Mouse (Mus musculus): ENCODE measurements around the gene Efcab6. TPM values are rescaled to one million over a fixed set of nuclear protein-coding genes. Genes with fewer than 3 reads are reported as not detected.
A peak's percentile ranks its signal among the peaks of the same experiment; 100 is the strongest.
"Not testable (repeated sequence)": the region's sequence is repeated elsewhere in the genome, so short reads cannot be mapped to it uniquely, and the experiment has no call there.

The Efcab6 gene
- 0.46 and 0.47 TPM in 2 replicates for polyA plus RNA-seq (2015; fragmentation: Nextera tagmentation; extraction: Ambion mirVana)

DNA sequence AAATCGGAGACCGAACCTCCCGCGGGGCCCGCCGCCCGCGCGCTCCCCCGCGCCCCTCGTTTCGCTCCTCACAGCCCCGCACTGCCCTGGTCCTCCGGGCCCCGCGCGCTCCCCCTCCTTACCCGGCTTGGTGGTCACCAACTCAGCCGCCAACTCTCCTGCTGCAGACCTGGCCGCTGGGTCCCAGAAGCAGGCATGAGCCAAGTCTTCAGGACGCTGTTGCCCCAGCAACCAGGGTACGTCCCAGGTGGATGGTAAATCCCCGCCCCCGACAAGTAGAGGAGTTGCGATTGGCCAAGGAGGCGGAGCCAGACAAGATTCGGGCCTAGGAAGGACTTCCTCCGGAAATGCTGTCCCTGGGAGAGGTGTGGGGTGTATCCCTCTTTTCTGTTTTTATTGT lies at the start of gene Efcab6:
TSS of gene Efcab6 (minus strand) at position 240 of the 400 bp plus-strand sequence.
- 2% methylated on average over 29 of the region's 29 CpGs for WGBS
- H3K9ac ChIP-seq = no peak within 1 kb of the TSS

GRCm38 (mm10) chr15:84113873-84114272 lies 48.7 kb upstream of the Efcab6 start:
- no peaks in the 10 kb centered on the region for H3K4me1 ChIP-seq
- H3K9ac ChIP-seq = no peak overlapping the region
- no peaks in the 10 kb centered on the region for H3K9me3 ChIP-seq
- WGBS = 70% methylated on average over 6 of the region's 6 CpGs
- no peak overlapping the region for H3K4me3 ChIP-seq
- H3K36me3 ChIP-seq = no peaks in the 10 kb centered on the region
- no peak overlapping the region for H3K27ac ChIP-seq
- peaks cover 10% of the 10 kb centered on the region; the same call in 1 of the 2 replicates for H3K27me3 ChIP-seq
- no peak overlapping the region for H3K4me2 ChIP-seq
- ATAC-seq (ENCODE audit: insufficient number of reproducible peaks, low FRiP score, low TSS enrichment, low read depth) = no peak

More for the DNA sequence above, at the start of gene Efcab6:
- Histone ChIP-seq H3K4me3 (peak within 1 kb of the TSS; percentile 19), H3K36me3 (no peaks in the 10 kb centered on the region), H3K27ac (no peak within 1 kb of the TSS), H3K27me3 (peaks cover 48% of the 10 kb centered on the region), H3K4me2 (peak within 1 kb of the TSS; percentile 40), H3K4me1 (peaks cover 8% of the 10 kb centered on the region), H3K9me3 (no peaks in the 10 kb centered on the region)
- no peak for ATAC-seq (ENCODE audit: insufficient number of reproducible peaks, low FRiP score, low TSS enrichment, low read depth)

DNA sequence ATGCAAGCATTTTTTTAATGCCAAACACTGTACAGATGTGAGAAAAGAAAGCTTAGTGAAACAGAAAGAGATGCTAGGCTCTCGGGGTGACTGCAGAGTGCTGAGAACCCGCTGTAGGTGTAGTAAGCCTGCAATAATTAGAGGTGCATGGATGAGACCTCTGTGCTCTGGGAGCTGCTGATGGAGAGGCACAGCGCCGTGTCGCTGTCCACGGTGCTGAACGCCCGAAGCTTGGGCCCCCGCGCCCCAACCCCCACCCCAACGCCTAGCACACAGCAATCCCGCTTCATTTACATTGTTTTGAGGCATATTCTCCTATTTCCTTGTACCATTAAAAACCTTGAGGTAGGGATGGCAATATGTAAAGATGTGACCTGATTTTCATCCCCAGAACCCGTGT lies 43.7 kb upstream of the Efcab6 start:
- no peak for ATAC-seq (ENCODE audit: insufficient number of reproducible peaks, low FRiP score, low TSS enrichment, low read depth)
- no peaks in the 10 kb centered on the region for H3K9me3 ChIP-seq
- H3K9ac ChIP-seq = no peak overlapping the region
- WGBS = 5% methylated on average over 13 of the region's 13 CpGs
- H3K36me3 ChIP-seq = no peaks in the 10 kb centered on the region
- no peak overlapping the region for H3K4me2 ChIP-seq
- H3K4me1 ChIP-seq = peaks cover 11% of the 10 kb centered on the region
- H3K27ac ChIP-seq = no peak overlapping the region
- H3K4me3 ChIP-seq = no peak overlapping the region
- peaks cover 50% of the 10 kb centered on the region for H3K27me3 ChIP-seq

- Histone ChIP-seq H3K36me3 (no peaks in the 10 kb centered on the region), H3K27ac (no peak overlapping the region), H3K4me2 (peak overlapping the region; percentile 92), H3K4me1 (peaks cover 11% of the 10 kb centered on the region), H3K9me3 (no peaks in the 10 kb centered on the region), H3K4me3 (peak overlapping the region; percentile 48), H3K27me3 (peaks cover 62% of the 10 kb centered on the region), H3K9ac (no peak overlapping the region)
- 9% methylated on average over 12 of the region's 12 CpGs for WGBS
- no peak for ATAC-seq (ENCODE audit: insufficient number of reproducible peaks, low FRiP score, low TSS enrichment, low read depth)
These were observed 40.8 kb upstream of the Efcab6 start for GRCm38 (mm10) chr15:84105924-84106500.

GRCm38 (mm10) chr15:84105105-84105923 lies 40.1 kb upstream of the Efcab6 start, which contains the start of gene Sult4a1:
Sult4a1 (minus strand) TSS chr15:84105754.
- Histone ChIP-seq H3K27me3 (peaks cover 62% of the 10 kb centered on the region), H3K36me3 (no peaks in the 10 kb centered on the region), H3K4me1 (peaks cover 11% of the 10 kb centered on the region), H3K9me3 (no peaks in the 10 kb centered on the region), H3K4me2 (peak within 1 kb of the TSS; percentile 92), H3K4me3 (peak within 1 kb of the TSS; percentile 48), H3K27ac (no peak within 1 kb of the TSS), H3K9ac (no peak within 1 kb of the TSS)
- no peak for ATAC-seq (ENCODE audit: insufficient number of reproducible peaks, low FRiP score, low TSS enrichment, low read depth)
- WGBS = 1% methylated on average over 76 of the region's 77 CpGs

GRCm38 (mm10) chr15:84104626-84105025 lies 39.4 kb upstream of the Efcab6 start:
- H3K27ac ChIP-seq = no peak overlapping the region
- H3K4me1 ChIP-seq = peaks cover 11% of the 10 kb centered on the region
- peaks cover 62% of the 10 kb centered on the region for H3K27me3 ChIP-seq
- no peaks in the 10 kb centered on the region for H3K36me3 ChIP-seq
- no peak overlapping the region for H3K4me2 ChIP-seq
- 85% methylated on average over 7 of the region's 7 CpGs for WGBS
- H3K4me3 ChIP-seq = peak overlapping the region; percentile 48; the same call in 1 of the 2 replicates
- H3K9me3 ChIP-seq = no peaks in the 10 kb centered on the region
- ATAC-seq (ENCODE audit: insufficient number of reproducible peaks, low FRiP score, low TSS enrichment, low read depth) = no peak
- H3K9ac ChIP-seq = no peak overlapping the region

GRCm38 (mm10) chr15:84097536-84097935 lies 32.4 kb upstream of the Efcab6 start:
- not testable (repeated sequence) for H3K9me3 ChIP-seq; H3K4me2 ChIP-seq; H3K27ac ChIP-seq; H3K36me3 ChIP-seq; H3K27me3 ChIP-seq; H3K9ac ChIP-seq; H3K4me3 ChIP-seq; H3K4me1 ChIP-seq; ATAC-seq (ENCODE audit: insufficient number of reproducible peaks, low FRiP score, low TSS enrichment, low read depth)
- 80% methylated on average over 15 of the region's 15 CpGs for WGBS

GRCm38 (mm10) chr15:84096051-84096450 lies 30.9 kb upstream of the Efcab6 start:
- Histone ChIP-seq H3K9ac (no peak overlapping the region), H3K27ac (no peak overlapping the region), H3K27me3 (no peaks in the 10 kb centered on the region), H3K4me1 (no peaks in the 10 kb centered on the region), H3K9me3 (no peaks in the 10 kb centered on the region), H3K4me2 (no peak overlapping the region), H3K4me3 (no peak overlapping the region), H3K36me3 (no peaks in the 10 kb centered on the region)
- ATAC-seq (ENCODE audit: insufficient number of reproducible peaks, low FRiP score, low TSS enrichment, low read depth) = no peak
- 80% methylated on average over 8 of the region's 8 CpGs for WGBS

DNA sequence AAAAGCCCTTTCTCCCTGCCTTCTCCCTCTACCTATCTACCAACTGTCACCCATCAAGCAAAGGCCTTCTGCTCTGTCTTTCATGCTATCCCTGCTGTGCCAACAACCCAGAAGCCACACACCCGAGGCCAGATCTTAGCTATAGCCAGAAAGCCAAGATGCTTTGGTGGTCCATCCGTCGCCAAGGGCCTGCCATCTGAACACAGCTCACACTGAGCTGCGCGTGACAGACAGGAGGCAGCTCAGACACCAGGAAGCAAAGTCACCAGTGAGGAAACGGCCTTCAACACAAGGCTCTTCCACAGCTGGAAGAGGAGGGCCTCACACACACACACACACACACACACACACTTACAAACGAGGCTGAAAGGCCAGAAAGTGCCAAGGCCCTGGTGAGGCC lies 29.7 kb upstream of the Efcab6 start:
- no peak for ATAC-seq (ENCODE audit: insufficient number of reproducible peaks, low FRiP score, low TSS enrichment, low read depth)
- Histone ChIP-seq H3K9ac (no peak overlapping the region), H3K4me3 (no peak overlapping the region), H3K27me3 (no peaks in the 10 kb centered on the region), H3K27ac (no peak overlapping the region), H3K9me3 (no peaks in the 10 kb centered on the region), H3K4me1 (no peaks in the 10 kb centered on the region), H3K4me2 (no peak overlapping the region), H3K36me3 (no peaks in the 10 kb centered on the region)
- 65% methylated on average over 7 of the region's 7 CpGs for WGBS

DNA sequence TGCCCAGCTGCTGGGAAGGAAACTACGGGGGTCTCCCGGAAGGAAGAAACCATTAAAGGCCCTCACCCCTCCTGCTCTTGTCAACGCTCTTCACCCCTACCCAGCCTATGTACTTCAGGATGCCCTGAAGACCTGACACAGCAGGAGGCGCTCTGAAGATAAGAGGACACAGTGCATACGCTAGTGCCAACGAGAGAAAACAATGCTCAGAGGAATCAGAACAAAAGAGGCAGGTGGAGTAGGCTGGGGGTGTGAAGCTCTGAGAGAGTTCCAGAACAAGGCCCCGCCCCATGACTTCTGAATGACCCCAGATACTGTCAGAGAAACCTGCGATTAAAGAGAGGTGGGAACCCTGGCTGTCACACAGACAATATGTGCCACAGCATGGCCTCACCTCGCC lies 21.6 kb upstream of the Efcab6 start:
- no peak overlapping the region for H3K4me3 ChIP-seq
- H3K27ac ChIP-seq = no peak overlapping the region
- ATAC-seq (ENCODE audit: insufficient number of reproducible peaks, low FRiP score, low TSS enrichment, low read depth) = 0 out of 2 replicates have a peak, but pooled peaks have one; percentile 25
- no peaks in the 10 kb centered on the region for H3K9me3 ChIP-seq
- no peaks in the 10 kb centered on the region for H3K36me3 ChIP-seq
- 46% methylated on average over 9 of the region's 9 CpGs for WGBS
- H3K4me1 ChIP-seq = no peaks in the 10 kb centered on the region
- H3K9ac ChIP-seq = no peak overlapping the region
- H3K4me2 ChIP-seq = no peak overlapping the region
- H3K27me3 ChIP-seq = no peaks in the 10 kb centered on the region

- no peaks in the 10 kb centered on the region for H3K36me3 ChIP-seq
- no peak overlapping the region for H3K4me3 ChIP-seq
- H3K9me3 ChIP-seq = no peaks in the 10 kb centered on the region
- no peak overlapping the region for H3K27ac ChIP-seq
- H3K4me2 ChIP-seq = no peak overlapping the region
- no peak for ATAC-seq (ENCODE audit: insufficient number of reproducible peaks, low FRiP score, low TSS enrichment, low read depth)
- H3K4me1 ChIP-seq = no peaks in the 10 kb centered on the region
- WGBS = 26% methylated on average over 12 of the region's 12 CpGs
- H3K27me3 ChIP-seq = no peaks in the 10 kb centered on the region
- H3K9ac ChIP-seq = no peak overlapping the region
These were observed 21.2 kb upstream of the Efcab6 start for GRCm38 (mm10) chr15:84086364-84086763.

DNA sequence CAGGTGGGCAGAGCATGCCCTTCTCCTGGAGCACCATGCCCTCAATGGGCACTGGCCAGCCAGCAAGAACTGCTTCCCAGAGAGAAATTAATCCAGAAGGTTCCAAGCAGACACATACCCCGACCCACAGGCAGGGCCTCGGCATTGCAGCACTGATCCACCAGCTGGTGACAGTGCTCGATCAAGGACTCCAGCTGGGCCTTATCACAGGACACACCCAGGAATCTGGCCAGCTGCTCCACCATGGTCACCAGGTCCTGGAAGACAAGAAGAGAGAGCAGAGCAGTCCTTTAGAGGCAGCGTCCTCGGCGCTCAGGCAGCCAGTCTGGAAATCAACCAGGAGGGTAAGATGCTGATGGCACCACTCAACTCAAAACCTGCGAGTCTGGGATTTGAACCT lies 14.9 kb upstream of the Efcab6 start:
- 77% methylated on average over 7 of the region's 7 CpGs for WGBS

More for the DNA sequence above, 14.9 kb upstream of the Efcab6 start:
- Histone ChIP-seq H3K27ac (no peak overlapping the region), H3K4me3 (no peak overlapping the region), H3K4me1 (no peaks in the 10 kb centered on the region), H3K36me3 (no peaks in the 10 kb centered on the region), H3K27me3 (peaks cover 16% of the 10 kb centered on the region), H3K9me3 (no peaks in the 10 kb centered on the region), H3K4me2 (no peak overlapping the region), H3K9ac (no peak overlapping the region)
- no peak for ATAC-seq (ENCODE audit: insufficient number of reproducible peaks, low FRiP score, low TSS enrichment, low read depth)
